Mouse (Mus musculus) forebrain, postnatal 0 days (tissue): ENCODE measurements at regions not wholly inside any gene's neighbourhood (a gene's known extent, or its start where the extent isn't known, plus 50 kb on each side); places are given as distances from the start of the nearest gene placed in this dataset.

ENCODE experiments used
- ATAC-seq: fragments of 200-750 bp; cut with Nextera tagmentation; 2 replicates; pipeline ENCODE4 v1.8.0; 2017; ENCODE audit warnings: mild to moderate bottlenecking, moderate library complexity
- DNase-seq: peaks from one replicate; pipeline ENCODE4 v3.0.0-alpha.2; 2015
- H3K27ac ChIP-seq: fragments of 300-500 bp; sonication (generic); 2 replicates; pipeline ENCODE4 v1.5.1; 2014; ENCODE audit warnings: low read depth, mild to moderate bottlenecking, antibody characterized with exemption, low read length, moderate library complexity, mixed read lengths
- H3K27me3 ChIP-seq: fragments of 300-500 bp; sonication (generic); 2 replicates; pipeline ENCODE4 v1.6.1; 2014; ENCODE audit warnings: mild to moderate bottlenecking, low read length, mixed read lengths; ENCODE audit not compliant: insufficient read depth
- H3K36me3 ChIP-seq: fragments of 300-500 bp; sonication (generic); 2 replicates; pipeline ENCODE4 v1.6.1; 2014; ENCODE audit warnings: mild to moderate bottlenecking, moderate library complexity; ENCODE audit not compliant: insufficient read depth
- H3K4me1 ChIP-seq: fragments of 300-500 bp; sonication (generic); 2 replicates; pipeline ENCODE4 v1.6.1; 2014; ENCODE audit warnings: antibody characterized with exemption; ENCODE audit not compliant: insufficient read depth
- H3K4me2 ChIP-seq: fragments of 300-500 bp; sonication (generic); 2 replicates; pipeline ENCODE4 v1.6.1; 2014; ENCODE audit warnings: low read depth, mild to moderate bottlenecking, moderate library complexity
- H3K4me3 ChIP-seq: fragments of 300-500 bp; sonication (generic); 2 replicates; pipeline ENCODE4 v1.5.1; 2014; ENCODE audit warnings: low read depth, low read length, mixed read lengths
- H3K9ac ChIP-seq: fragments of 300-500 bp; sonication (generic); 2 replicates; pipeline ENCODE4 v1.6.1; 2014; ENCODE audit warnings: mild to moderate bottlenecking
- H3K9me3 ChIP-seq: fragments of 300-500 bp; sonication (generic); 2 replicates; pipeline ENCODE4 v1.6.1; 2016; ENCODE audit warnings: low read length
- CTCF ChIP-seq: sonication (generic); IDR thresholded peaks from 2 replicates; pipeline ENCODE4 v1.5.1; 2016; ENCODE audit warnings: antibody characterized with exemption, control low read depth, low read depth
- WGBS: fragments of 180-500 bp; shearing (Covaris S2); extraction: QIAGEN DNeasy Blood & Tissue Kit; methylation state at CpG from one replicate; pipeline ENCODE4 v1.1.7; 2014; 5-methylcytosine and 5-hydroxymethylcytosine counted together

DNA sequence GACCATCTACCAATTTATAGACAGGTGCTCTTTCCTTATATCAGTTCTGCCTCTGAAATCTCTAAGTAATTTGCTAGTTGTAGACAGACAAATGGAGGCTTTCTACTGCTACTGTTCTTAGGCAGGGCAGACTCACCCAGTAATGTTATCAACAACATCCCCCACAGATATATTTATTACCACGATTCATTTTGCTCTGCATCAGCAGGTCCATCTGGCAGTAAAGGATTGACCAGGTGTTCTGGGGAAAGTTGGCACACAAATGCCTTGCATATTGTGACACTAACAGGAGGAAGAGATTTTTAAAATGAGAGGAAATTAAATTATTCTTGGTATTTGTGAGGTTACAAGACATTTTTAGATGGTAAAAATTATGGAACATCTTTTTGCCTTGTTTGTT, 627.3 kb upstream of the Tmprss15 start:
- ATAC-seq = no peak

DNA sequence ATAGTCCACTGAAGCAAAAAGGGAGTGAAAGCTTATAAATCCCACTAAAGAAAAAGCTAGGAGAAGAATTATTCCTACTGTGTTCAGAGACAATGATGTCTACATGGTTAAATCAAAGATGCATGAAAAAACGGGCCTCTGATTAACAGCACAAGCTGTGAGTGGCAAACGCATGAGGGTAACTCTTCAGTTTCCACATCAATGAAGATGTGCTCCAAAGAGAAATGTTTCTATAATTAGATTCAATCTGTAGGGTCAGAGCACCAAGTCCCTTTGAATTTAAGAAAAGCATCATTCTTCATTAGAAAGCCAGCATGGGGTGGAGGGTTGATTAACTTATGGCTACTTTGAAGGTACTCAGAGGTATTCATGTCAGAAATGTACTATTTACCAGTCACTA, 601.5 kb upstream of the Tmprss15 start:
- ATAC-seq (no peak), DNase-seq (no peak)
- 3% methylated on average over 2 of the region's 2 CpGs for WGBS

More for the DNA sequence above, 627.3 kb upstream of the Tmprss15 start:
- no peaks in the 10 kb centered on the region for H3K36me3 ChIP-seq
- H3K27me3 ChIP-seq = no peaks in the 10 kb centered on the region
- H3K9ac ChIP-seq = no peak overlapping the region
- no peak overlapping the region for H3K27ac ChIP-seq
- H3K4me3 ChIP-seq = no peak overlapping the region
- no peaks in the 10 kb centered on the region for H3K4me1 ChIP-seq
- peak; percentile 35 for DNase-seq
- WGBS = 50% methylated on average over 1 of the region's 1 CpGs
- no peak overlapping the region for H3K4me2 ChIP-seq
- no peak for TF ChIP-seq CTCF
- no peaks in the 10 kb centered on the region for H3K9me3 ChIP-seq

DNA sequence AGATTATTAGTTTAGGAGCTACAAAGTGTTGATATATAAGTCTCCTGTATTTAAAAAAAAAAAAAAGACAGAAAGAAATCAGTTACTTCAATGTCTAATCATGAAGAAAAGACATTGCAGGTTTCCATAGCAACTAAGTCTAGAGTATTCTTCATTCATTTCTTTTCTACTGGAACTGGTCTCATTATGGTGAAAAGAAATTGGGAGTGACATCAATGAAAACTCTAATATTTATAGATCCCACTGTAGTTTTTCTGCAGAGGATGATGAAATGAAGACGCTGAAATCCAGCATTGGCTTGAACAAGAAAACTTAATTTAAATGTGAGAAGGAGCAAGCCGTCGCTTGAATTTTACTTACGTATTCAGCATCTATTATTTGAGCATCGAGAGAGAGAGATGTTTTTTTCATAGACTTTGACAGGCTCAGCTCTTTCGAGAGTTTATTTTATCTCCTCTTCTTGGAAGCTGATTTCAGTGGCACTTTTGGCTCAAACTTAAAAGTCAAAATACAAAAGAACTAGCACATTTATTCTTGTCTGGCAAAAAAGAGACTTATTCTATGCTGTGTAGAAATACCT, 560.4 kb upstream of the Tmprss15 start:
- H3K27me3 ChIP-seq = no peaks in the 10 kb centered on the region
- DNase-seq (peak; percentile 51), ATAC-seq (peak; percentile 71)
- no peak overlapping the region for H3K4me3 ChIP-seq
- H3K36me3 ChIP-seq = no peaks in the 10 kb centered on the region
- no peak for TF ChIP-seq CTCF
- WGBS = 16% methylated on average over 6 of the region's 6 CpGs
- no peak overlapping the region for H3K27ac ChIP-seq
- H3K9me3 ChIP-seq = no peaks in the 10 kb centered on the region
- no peak overlapping the region for H3K4me2 ChIP-seq
- H3K9ac ChIP-seq = no peak overlapping the region
- no peaks in the 10 kb centered on the region for H3K4me1 ChIP-seq

More for the DNA sequence above, 601.5 kb upstream of the Tmprss15 start:
- Histone ChIP-seq H3K27me3 (no peaks in the 10 kb centered on the region), H3K4me1 (no peaks in the 10 kb centered on the region), H3K27ac (no peak overlapping the region), H3K9me3 (no peaks in the 10 kb centered on the region), H3K36me3 (no peaks in the 10 kb centered on the region), H3K9ac (no peak overlapping the region), H3K4me3 (no peak overlapping the region), H3K4me2 (no peak overlapping the region)
- no peak for TF ChIP-seq CTCF

DNA sequence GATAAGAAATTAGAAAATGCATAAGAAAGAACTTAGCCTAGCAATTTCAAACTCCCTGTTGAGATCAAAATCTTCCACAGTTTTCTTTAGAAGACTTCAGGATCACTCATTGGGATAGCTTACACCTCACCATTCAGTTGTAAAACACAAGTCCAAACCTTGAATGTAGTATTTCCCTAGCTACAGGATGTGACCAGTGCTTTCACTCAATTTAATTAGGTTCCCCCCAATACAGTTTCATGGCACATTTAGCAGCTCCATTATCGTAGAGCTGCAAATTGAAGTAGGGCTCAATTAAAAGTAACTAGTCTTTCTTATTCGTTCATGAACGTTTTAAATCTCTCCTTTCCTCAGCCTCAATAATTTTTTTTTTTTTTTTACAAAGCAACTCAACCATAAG, 550.0 kb upstream of the Tmprss15 start:
- Histone ChIP-seq H3K4me2 (no peak overlapping the region), H3K4me1 (no peaks in the 10 kb centered on the region), H3K36me3 (no peaks in the 10 kb centered on the region), H3K9ac (no peak overlapping the region), H3K4me3 (no peak overlapping the region), H3K27ac (no peak overlapping the region), H3K9me3 (no peaks in the 10 kb centered on the region), H3K27me3 (no peaks in the 10 kb centered on the region)
- DNase-seq (no peak), ATAC-seq (no peak)
- 31% methylated on average over 3 of the region's 3 CpGs for whole genome bisulfite sequencing
- TF ChIP-seq CTCF = no peak

DNA sequence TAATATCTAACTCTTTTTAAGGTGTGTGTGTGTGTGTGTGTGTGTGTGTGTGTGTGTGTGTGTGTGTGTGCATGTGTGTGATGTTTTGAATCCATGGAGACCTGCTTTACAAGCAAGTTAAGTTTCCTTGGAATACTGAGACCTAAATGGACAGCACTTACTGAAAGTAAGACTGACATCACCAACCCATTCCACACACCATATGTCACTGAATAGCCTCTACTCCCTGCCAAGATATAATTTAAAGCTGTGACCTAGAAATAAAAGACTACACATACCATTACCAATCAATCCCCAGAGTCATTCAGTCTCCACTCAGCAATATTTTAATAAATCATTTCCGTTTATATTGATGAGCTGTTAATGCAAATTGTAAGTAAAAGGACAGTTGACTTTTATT, 536.2 kb upstream of the Tmprss15 start:
- TF ChIP-seq CTCF = no peak
- DNase-seq (no peak), ATAC-seq (no peak)
- H3K36me3 ChIP-seq = no peaks in the 10 kb centered on the region
- H3K9me3 ChIP-seq = no peaks in the 10 kb centered on the region
- H3K4me2 ChIP-seq = no peak overlapping the region
- H3K27me3 ChIP-seq = no peaks in the 10 kb centered on the region
- no peak overlapping the region for H3K27ac ChIP-seq
- no peaks in the 10 kb centered on the region for H3K4me1 ChIP-seq
- 88% methylated on average over 1 of the region's 1 CpGs for whole genome bisulfite sequencing
- H3K9ac ChIP-seq = no peak overlapping the region
- no peak overlapping the region for H3K4me3 ChIP-seq

DNA sequence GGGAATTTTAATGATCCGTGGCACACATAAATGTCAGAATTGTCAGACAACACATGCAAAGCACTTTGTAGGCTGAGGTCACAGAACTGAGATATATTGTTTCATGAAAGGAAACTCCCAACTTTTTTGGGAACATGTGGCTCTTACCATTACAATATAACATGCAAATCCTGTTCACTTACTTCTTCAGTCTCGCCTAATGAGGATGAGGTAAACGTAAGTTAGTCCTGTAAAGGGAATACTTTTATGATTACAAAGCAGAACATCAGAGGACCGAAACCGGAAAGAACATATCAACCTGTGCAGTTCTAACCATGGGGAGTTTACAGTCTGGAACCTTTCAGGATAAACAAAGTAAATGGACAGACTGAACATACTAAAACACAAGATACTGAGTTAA, 520.1 kb upstream of the Tmprss15 start:
- Histone ChIP-seq H3K36me3 (no peaks in the 10 kb centered on the region), H3K27ac (no peak overlapping the region), H3K9me3 (no peaks in the 10 kb centered on the region), H3K27me3 (no peaks in the 10 kb centered on the region), H3K4me1 (no peaks in the 10 kb centered on the region), H3K9ac (no peak overlapping the region), H3K4me3 (no peak overlapping the region), H3K4me2 (no peak overlapping the region)
- DNase-seq (no peak), ATAC-seq (no peak)
- TF ChIP-seq CTCF = no peak
- 75% methylated on average over 5 of the region's 5 CpGs for WGBS

DNA sequence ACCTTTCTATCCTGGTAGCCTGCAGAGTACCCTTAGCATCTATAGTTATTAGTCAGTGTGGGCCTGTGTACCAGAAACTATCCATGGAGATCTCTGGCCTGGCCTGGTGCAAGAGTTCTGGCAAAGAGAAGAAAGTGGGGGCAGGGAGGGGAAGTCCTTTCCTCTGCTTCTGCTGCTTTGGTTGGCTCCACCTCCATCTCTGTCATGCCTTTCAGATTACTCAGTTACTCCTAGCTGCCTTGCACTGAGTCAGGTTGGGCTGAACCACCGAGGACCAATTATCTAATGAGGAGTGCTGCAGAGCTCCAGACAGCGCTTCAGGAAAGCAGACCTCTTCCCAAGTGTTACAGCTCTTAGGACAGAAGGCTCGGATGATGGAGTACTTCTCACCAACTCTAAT, 500.0 kb upstream of the Tmprss15 start:
- Histone ChIP-seq H3K36me3 (no peaks in the 10 kb centered on the region), H3K4me2 (no peak overlapping the region), H3K4me3 (no peak overlapping the region), H3K9me3 (0 out of 2 replicates have a peak, but pooled peaks cover 3% of the 10 kb centered on the region), H3K27ac (no peak overlapping the region), H3K27me3 (no peaks in the 10 kb centered on the region), H3K9ac (no peak overlapping the region), H3K4me1 (no peaks in the 10 kb centered on the region)
- DNase-seq (no peak), ATAC-seq (no peak)
- WGBS = 73% methylated on average over 3 of the region's 3 CpGs
- TF ChIP-seq CTCF = no peak
